Mouse (Mus musculus) heart, embryonic 12.5 days (tissue): ENCODE results near the gene Nanos1. TPM values are rescaled to one million over a fixed set of nuclear protein-coding genes. Genes with fewer than 3 reads are reported as not detected.

Experiments used
- ATAC-seq: fragments of 200-750 bp; cut with Nextera tagmentation; 2 replicates; pipeline ENCODE4 v1.8.0; 2017; ENCODE audit warnings: moderate TSS enrichment, moderate library complexity; ENCODE audit not compliant: insufficient number of reproducible peaks, low FRiP score
- H3K27ac ChIP-seq: fragments of 300-500 bp; sonication (generic); 2 replicates; pipeline ENCODE4 v1.5.1; 2016; ENCODE audit warnings: mild to moderate bottlenecking, moderate library complexity; ENCODE audit not compliant: poor library complexity, severe bottlenecking
- H3K27me3 ChIP-seq: fragments of 300-500 bp; sonication (generic); replicated peaks from 2 replicates; pipeline ENCODE4 v1.6.1; 2016; ENCODE audit warnings: mild to moderate bottlenecking, moderate library complexity
- H3K36me3 ChIP-seq: fragments of 300-500 bp; sonication (generic); 2 replicates; pipeline ENCODE4 v1.6.1; 2016; ENCODE audit warnings: mild to moderate bottlenecking, moderate library complexity
- H3K4me1 ChIP-seq: fragments of 300-500 bp; sonication (generic); replicated peaks from 2 replicates; pipeline ENCODE4 v1.6.1; 2016; ENCODE audit warnings: mild to moderate bottlenecking
- H3K4me2 ChIP-seq: fragments of 300-500 bp; sonication (generic); 2 replicates; pipeline ENCODE4 v1.6.1; 2016; ENCODE audit warnings: mild to moderate bottlenecking, moderate library complexity
- H3K4me3 ChIP-seq: fragments of 300-500 bp; sonication (generic); 2 replicates; pipeline ENCODE4 v1.5.1; 2016; ENCODE audit warnings: mild to moderate bottlenecking
- H3K9ac ChIP-seq: fragments of 300-500 bp; sonication (generic); 2 replicates; pipeline ENCODE4 v1.6.1; 2016; ENCODE audit warnings: mild to moderate bottlenecking, moderate library complexity
- H3K9me3 ChIP-seq: fragments of 300-500 bp; sonication (generic); replicated peaks from 2 replicates; pipeline ENCODE4 v1.6.1; 2016; ENCODE audit warnings: mild to moderate bottlenecking, moderate library complexity
- WGBS: fragments of 180-500 bp; shearing (Covaris S2); methylation state at CpG from one replicate; pipeline ENCODE4 v1.1.7; 2016; 5-methylcytosine and 5-hydroxymethylcytosine counted together
- polyA plus RNA-seq: library from polyadenylated mRNA; unstranded; fragments of >200 nt; fragmentation: Nextera tagmentation; extraction: Ambion mirVana; gene quantifications from 2 replicates; pipeline ENCODE4 v1.2.1, GENCODE M21; 2016

Gene Nanos1
- 1.5 and 2.1 TPM in 2 replicates for polyA plus RNA-seq

DNA sequence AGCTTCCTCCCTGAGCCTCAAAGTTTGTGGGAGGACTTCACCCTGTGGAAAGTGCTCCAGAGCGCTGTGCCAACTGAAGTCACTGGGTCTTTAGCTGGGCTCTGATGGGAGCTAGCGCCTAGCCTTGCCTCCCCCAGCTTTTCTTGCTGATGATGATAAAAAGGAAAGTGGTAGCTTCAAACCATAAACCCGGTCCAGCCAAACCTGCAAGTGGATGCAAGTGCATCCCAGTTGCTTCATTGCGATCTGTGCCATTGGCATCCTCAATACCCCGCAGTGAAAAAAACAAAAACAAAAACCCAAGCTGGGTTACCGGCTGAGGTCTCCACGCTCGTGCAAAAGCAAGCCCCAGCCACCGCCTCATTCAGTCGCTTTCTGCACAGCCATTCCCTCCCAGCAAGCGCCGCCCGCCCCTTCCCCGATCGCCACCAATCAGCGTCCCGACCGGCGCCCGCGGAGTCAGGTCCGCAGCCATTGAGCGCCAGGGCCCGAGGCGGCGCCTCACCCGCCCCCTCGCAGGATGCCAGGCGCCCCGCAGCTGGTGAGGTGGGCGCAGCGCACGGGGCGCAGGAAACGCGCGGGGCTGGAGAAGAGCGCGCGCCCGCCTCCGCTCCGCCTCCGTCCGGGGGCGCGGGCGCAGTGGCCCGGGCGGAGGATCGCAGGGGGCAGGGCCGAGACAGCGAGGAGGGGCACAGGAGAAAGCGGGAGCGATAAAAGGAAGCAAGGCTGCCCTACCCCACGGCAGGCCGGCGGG, at the start of gene Nanos1:
Gene Nanos1 (plus strand): TSS at position 550 of the 754 bp plus-strand sequence.
- ATAC-seq = peak; percentile 89
- Histone ChIP-seq H3K27ac (no peak within 1 kb of the TSS), H3K36me3 (peaks cover 10% of the 10 kb centered on the region), H3K9ac (peak within 1 kb of the TSS; percentile 74), H3K9me3 (no peaks in the 10 kb centered on the region), H3K4me2 (peak within 1 kb of the TSS; percentile 98), H3K4me3 (peak within 1 kb of the TSS; percentile 78), H3K27me3 (peaks cover 6% of the 10 kb centered on the region; the same call in 1 of the 2 replicates), H3K4me1 (peaks cover 9% of the 10 kb centered on the region; the same call in 1 of the 2 replicates)
- WGBS = 1% methylated on average over 54 of the region's 58 CpGs

DNA sequence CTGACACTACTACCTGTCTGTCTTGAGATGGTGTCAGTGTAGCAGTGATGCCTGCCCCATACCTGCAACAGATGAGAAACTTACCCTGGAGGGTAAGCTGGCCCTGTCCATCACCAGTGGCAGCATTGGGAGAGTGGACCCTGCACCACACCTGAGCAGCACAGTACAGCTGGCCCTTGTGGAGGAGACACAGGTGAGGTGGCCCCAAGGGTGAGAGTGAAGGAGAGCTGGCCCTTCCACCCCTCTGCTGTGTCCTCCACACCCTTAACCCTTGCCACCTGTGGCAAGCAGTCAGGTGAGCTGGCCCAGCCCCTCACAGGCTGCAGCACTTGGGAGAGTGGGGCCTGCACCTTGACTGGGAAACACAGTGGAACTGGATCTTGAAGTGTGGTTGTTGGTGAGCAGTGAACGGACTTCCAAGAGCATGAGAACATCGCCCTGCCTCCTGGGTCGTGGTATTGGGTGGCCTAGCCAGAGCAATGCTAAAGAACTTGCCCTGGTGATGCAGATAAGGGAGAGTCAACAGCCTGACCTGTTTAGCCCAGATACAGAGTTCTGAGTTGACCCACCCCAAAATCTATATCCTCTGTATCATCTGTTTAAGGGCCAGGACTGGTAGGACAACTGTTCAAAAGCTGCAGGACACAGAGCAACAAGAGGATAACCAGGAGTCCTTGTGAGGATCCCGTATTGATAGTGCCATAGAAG, 46.4 kb upstream of the Nanos1 start:
- no peaks in the 10 kb centered on the region for H3K27me3 ChIP-seq
- 0 out of 2 replicates have a peak, but pooled peaks have one; percentile 6 for ATAC-seq
- no peaks in the 10 kb centered on the region for H3K36me3 ChIP-seq
- no peak overlapping the region for H3K4me3 ChIP-seq
- no peak overlapping the region for H3K4me2 ChIP-seq
- no peak overlapping the region for H3K9ac ChIP-seq
- 67% methylated on average over 4 of the region's 4 CpGs for WGBS
- H3K27ac ChIP-seq = no peak overlapping the region
- no peaks in the 10 kb centered on the region for H3K9me3 ChIP-seq
- H3K4me1 ChIP-seq = no peaks in the 10 kb centered on the region

DNA sequence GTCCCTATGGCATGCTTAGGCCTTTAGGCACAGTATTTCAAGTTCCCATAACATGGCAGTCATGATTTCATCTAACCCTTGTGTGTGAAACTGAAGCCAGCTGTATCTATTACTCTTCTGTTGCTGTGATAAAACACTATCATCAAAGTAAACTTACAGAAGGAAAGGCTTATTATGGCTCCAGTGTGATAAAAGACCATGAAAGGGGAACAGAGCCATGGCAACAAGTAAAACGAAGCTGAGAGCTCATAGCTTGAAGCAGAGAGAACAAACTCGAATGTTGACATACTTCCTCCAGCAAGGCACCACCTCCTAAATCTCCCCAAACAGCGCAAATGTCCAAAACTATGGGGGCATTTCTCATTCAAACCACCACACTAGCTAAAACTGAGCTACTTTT, 45.6 kb upstream of the Nanos1 start:
- WGBS = 25% methylated on average over 3 of the region's 3 CpGs
- no peak for ATAC-seq
- H3K4me2 ChIP-seq = no peak overlapping the region

DNA sequence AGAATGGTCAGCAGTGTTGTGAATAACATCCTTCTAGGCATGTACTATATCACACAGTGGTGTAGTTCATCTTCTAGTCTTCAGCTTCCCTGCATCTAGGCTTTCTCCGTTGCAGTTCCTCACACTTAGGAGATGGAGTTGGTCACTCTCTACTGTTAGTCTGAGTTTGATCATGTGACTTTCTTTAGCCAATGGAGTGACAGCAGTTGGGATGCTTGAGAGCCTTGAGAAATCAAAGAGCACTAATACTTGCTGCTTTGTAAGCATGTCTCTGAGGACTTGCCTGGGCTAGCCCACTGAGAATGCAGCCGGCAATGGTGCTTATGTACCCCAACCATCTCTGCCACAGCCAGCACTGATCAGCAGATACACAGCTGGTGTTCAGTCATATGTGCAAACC, 43.2 kb upstream of the Nanos1 start:
- Histone ChIP-seq H3K4me1 (no peaks in the 10 kb centered on the region), H3K9me3 (no peaks in the 10 kb centered on the region), H3K9ac (no peak overlapping the region), H3K4me2 (no peak overlapping the region), H3K4me3 (no peak overlapping the region), H3K27me3 (no peaks in the 10 kb centered on the region), H3K27ac (no peak overlapping the region), H3K36me3 (no peaks in the 10 kb centered on the region)
- no peak for ATAC-seq
- 70% methylated on average over 2 of the region's 2 CpGs for WGBS

More for the DNA sequence above, 45.6 kb upstream of the Nanos1 start:
- Histone ChIP-seq H3K27ac (no peak overlapping the region), H3K9me3 (no peaks in the 10 kb centered on the region), H3K4me1 (no peaks in the 10 kb centered on the region), H3K9ac (no peak overlapping the region), H3K36me3 (no peaks in the 10 kb centered on the region), H3K27me3 (no peaks in the 10 kb centered on the region), H3K4me3 (no peak overlapping the region)

DNA sequence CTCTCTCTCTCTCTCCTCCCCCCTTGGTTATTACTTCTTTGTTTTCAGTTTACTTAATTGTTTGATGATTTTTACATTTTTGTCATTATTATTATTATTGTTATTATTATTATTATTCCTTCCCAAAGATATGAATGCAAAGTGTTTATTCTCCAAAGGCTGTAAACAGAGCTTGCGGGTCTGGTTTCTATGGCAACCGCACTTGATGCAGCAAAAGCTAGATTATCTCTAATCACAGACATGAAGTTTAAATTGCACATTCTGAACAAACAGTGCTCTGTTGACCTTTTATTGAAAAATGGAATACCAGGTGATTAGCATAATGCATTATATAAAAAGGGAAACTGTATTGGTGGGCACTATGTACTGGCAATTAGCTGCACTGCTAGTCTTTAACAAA, 39.4 kb upstream of the Nanos1 start:
- no peaks in the 10 kb centered on the region for H3K27me3 ChIP-seq
- WGBS = 94% methylated on average over 2 of the region's 2 CpGs
- H3K9me3 ChIP-seq = no peaks in the 10 kb centered on the region
- no peaks in the 10 kb centered on the region for H3K36me3 ChIP-seq
- no peak for ATAC-seq
- H3K4me3 ChIP-seq = no peak overlapping the region
- H3K27ac ChIP-seq = no peak overlapping the region
- no peak overlapping the region for H3K9ac ChIP-seq
- no peaks in the 10 kb centered on the region for H3K4me1 ChIP-seq
- no peak overlapping the region for H3K4me2 ChIP-seq

DNA sequence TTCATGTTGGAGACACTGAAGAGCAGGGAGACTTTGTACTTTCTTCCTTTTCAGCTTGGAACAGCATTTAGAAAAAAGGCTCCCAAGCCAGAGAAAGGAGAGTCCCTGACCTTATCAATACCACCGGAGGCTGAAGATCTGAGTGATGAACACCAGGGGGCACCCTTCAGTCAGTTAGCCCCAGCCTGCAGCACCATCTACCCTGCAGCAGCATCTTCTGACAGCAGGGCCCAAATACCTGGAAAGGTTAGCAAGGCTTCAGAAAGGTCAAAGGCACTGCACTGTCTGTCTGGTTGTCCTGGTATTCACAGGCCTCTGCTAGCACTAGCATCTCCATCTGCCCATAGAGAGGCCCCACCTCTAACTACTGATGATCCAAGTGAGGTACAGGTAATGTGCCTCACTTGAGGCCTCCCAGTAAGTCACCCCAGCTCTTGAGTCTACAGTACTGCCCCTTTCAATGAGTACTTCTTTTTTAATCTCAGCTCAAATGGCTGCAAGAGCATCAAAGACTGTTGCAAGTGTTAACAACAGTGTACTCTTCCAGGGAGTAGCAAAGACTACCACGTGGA, 25.4 kb upstream of the Nanos1 start:
- Histone ChIP-seq H3K27me3 (0 out of 2 replicates have a peak, but pooled peaks cover 3% of the 10 kb centered on the region), H3K9ac (no peak overlapping the region), H3K27ac (no peak overlapping the region), H3K4me1 (no peaks in the 10 kb centered on the region), H3K4me2 (no peak overlapping the region), H3K9me3 (no peaks in the 10 kb centered on the region), H3K36me3 (no peaks in the 10 kb centered on the region), H3K4me3 (no peak overlapping the region)
- 46% methylated on average over 2 of the region's 2 CpGs for WGBS
- no peak for ATAC-seq

DNA sequence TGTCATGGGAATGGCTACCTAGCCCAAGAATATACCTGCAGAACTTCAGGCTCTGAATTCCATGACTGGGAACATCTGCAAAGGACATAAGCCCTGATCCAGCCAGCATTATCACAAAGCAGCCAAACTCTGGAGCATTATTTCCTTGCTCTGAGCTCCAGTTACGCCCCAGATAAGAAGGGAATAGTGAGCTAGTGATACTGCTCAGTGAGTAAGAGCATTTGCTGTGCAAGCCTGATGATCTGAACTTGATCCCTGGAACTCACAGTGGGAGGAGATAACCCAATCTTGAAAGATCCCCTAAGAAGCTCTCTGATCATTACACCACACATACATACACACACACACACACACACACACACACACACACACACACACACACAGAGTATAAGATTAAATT, 24.5 kb upstream of the Nanos1 start:
- WGBS = 53% methylated on average over 1 of the region's 1 CpGs
- no peaks in the 10 kb centered on the region for H3K36me3 ChIP-seq
- ATAC-seq = no peak

DNA sequence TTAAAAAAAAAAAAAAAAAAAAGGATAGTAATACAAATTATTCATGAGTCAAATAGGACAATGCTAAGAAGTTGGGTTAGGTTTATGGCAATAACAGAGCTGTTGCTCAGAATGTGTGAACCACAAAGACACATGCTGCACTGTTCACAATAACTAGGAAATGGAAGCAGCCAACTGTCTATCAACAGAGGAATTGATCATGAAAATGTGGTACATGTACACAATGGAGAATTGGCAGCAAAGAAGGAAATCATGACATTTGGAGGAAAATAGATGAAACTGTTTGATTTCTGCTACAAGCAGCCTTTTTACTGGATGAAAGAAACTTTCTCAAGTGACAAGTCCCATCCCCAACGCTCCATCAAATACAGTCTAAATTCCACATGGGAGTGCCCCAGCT, 23.8 kb upstream of the Nanos1 start:
- WGBS = 77% methylated on average over 1 of the region's 1 CpGs

More for the DNA sequence above, 24.5 kb upstream of the Nanos1 start:
- no peak overlapping the region for H3K4me2 ChIP-seq
- 0 out of 2 replicates have a peak, but pooled peaks cover 3% of the 10 kb centered on the region for H3K27me3 ChIP-seq
- no peaks in the 10 kb centered on the region for H3K4me1 ChIP-seq
- no peak overlapping the region for H3K9ac ChIP-seq
- no peaks in the 10 kb centered on the region for H3K9me3 ChIP-seq
- no peak overlapping the region for H3K4me3 ChIP-seq
- no peak overlapping the region for H3K27ac ChIP-seq

DNA sequence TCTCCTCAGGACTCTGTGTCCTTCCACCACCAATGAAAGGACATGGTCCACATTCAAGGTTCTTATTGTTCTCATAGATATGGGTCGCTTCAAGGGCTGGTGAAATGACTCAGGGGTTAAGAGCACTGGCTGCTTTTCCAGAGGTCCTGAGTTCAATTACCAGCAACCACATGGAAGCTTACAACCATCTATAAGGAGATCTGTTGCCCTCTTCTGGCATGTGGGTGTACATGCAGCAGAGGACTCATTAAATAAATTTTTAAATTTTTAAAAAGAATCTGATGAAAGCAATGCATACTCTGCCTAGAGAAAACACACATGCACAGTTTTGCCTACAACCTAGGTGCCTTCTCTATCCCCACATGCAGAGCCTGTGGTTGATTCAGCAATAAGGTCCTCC, 15.2 kb upstream of the Nanos1 start:
- no peaks in the 10 kb centered on the region for H3K36me3 ChIP-seq
- H3K4me2 ChIP-seq = no peak overlapping the region
- no peak overlapping the region for H3K27ac ChIP-seq
- no peak overlapping the region for H3K4me3 ChIP-seq
- no peaks in the 10 kb centered on the region for H3K4me1 ChIP-seq
- H3K9ac ChIP-seq = no peak overlapping the region
- no peaks in the 10 kb centered on the region for H3K9me3 ChIP-seq
- ATAC-seq = no peak
- WGBS = 50% methylated on average over 1 of the region's 1 CpGs
- H3K27me3 ChIP-seq = peaks cover 4% of the 10 kb centered on the region; the same call in 1 of the 2 replicates

More for the DNA sequence above, 23.8 kb upstream of the Nanos1 start:
- ATAC-seq = no peak
- Histone ChIP-seq H3K9me3 (no peaks in the 10 kb centered on the region), H3K36me3 (no peaks in the 10 kb centered on the region), H3K27ac (no peak overlapping the region), H3K4me1 (no peaks in the 10 kb centered on the region), H3K9ac (no peak overlapping the region), H3K27me3 (0 out of 2 replicates have a peak, but pooled peaks cover 3% of the 10 kb centered on the region), H3K4me3 (no peak overlapping the region), H3K4me2 (no peak overlapping the region)

DNA sequence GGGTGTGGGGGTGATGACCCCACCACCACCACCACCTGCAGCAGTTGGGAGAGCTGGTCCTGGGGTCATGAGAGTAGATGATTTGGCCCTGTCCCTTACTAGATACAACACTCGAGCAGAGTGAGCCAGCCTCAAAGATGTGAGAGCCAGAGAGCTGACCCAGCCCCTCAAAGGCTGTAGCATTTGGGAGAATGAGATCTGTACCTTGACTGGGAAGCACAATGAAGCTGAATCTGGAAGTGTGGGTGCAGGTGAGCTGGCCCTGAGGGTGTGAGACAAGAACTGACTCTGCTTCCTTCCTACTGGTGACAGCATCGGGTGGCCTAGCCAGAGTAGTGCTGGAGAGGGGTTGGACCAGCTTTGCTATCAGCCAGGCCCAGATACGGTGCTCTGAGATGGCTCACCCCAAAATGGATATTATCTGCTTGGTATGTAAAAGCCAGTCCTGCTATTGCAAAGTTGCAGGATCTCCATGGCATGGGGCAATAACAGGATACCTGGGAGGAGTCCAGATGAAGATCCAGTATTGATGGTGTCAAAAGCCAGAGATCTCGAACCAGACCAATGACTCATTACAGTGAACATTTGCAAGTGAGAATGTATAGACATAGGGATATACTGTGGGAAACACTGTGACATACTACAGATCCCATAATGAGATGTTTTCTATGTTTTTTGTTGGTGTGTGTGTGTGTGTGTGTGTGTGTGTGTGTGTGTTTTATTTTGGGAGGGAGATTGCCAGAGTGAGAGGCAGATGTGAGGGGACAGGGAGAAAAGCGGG, 11.8 kb upstream of the Nanos1 start:
- Histone ChIP-seq H3K4me3 (no peak overlapping the region), H3K36me3 (no peaks in the 10 kb centered on the region), H3K4me1 (no peaks in the 10 kb centered on the region), H3K27ac (no peak overlapping the region), H3K9ac (no peak overlapping the region), H3K9me3 (no peaks in the 10 kb centered on the region), H3K4me2 (no peak overlapping the region), H3K27me3 (peaks cover 4% of the 10 kb centered on the region; the same call in 1 of the 2 replicates)
- 60% methylated on average over 5 of the region's 5 CpGs for WGBS
- no peak for ATAC-seq
